Mouse (Mus musculus) intestine, embryonic 14.5 days (tissue): ENCODE results near the gene Nr2c2ap. TPM values are rescaled to one million over a fixed set of nuclear protein-coding genes. Genes with fewer than 3 reads are reported as not detected.
A peak's percentile ranks its signal among the peaks of the same experiment; 100 is the strongest.

ENCODE experiments used
- ATAC-seq: fragments of 200-750 bp; cut with Nextera tagmentation; replicated peaks from 2 replicates; pipeline ENCODE4 v1.8.0; 2017; ENCODE audit warnings: low read depth, moderate number of reproducible peaks, moderate TSS enrichment, moderate library complexity; ENCODE audit not compliant: low FRiP score, low TSS enrichment
- DNase-seq: peaks from one replicate; pipeline ENCODE4 v3.0.0-alpha.2; 2018; ENCODE audit warnings: low spot score
- H3K27ac ChIP-seq: fragments of 300-500 bp; sonication (generic); 2 replicates; pipeline ENCODE4 v1.5.1; 2014; ENCODE audit warnings: low read depth, mild to moderate bottlenecking, control low read depth
- H3K27me3 ChIP-seq: fragments of 300-500 bp; sonication (generic); replicated peaks from 2 replicates; pipeline ENCODE4 v1.6.1; 2014; ENCODE audit warnings: low read length, control low read depth; ENCODE audit not compliant: control insufficient read depth, insufficient read depth
- H3K36me3 ChIP-seq: fragments of 300-500 bp; sonication (generic); 2 replicates; pipeline ENCODE4 v1.6.1; 2014; ENCODE audit warnings: low read length, control low read depth; ENCODE audit not compliant: control insufficient read depth, insufficient read depth
- H3K4me1 ChIP-seq: fragments of 300-500 bp; sonication (generic); replicated peaks from 2 replicates; pipeline ENCODE4 v1.6.1; 2014; ENCODE audit warnings: low read length, control low read depth, mixed read lengths; ENCODE audit not compliant: control insufficient read depth, insufficient read depth
- H3K4me2 ChIP-seq: fragments of 300-500 bp; sonication (generic); 2 replicates; pipeline ENCODE4 v1.6.1; 2014; ENCODE audit warnings: low read length
- H3K4me3 ChIP-seq: fragments of 300-500 bp; sonication (generic); 2 replicates; pipeline ENCODE4 v1.5.1; 2014; ENCODE audit warnings: low read depth, low read length, control low read depth, mixed read lengths
- H3K9ac ChIP-seq: fragments of 300-500 bp; sonication (generic); 2 replicates; pipeline ENCODE4 v1.6.1; 2014; ENCODE audit warnings: mild to moderate bottlenecking, low read length
- H3K9me3 ChIP-seq: fragments of 300-500 bp; sonication (generic); 2 replicates; pipeline ENCODE4 v1.6.1; 2016; ENCODE audit warnings: low read length, control low read depth; ENCODE audit not compliant: control insufficient read depth
- WGBS: fragments of 180-500 bp; shearing (Covaris S2); extraction: QIAGEN DNeasy Blood & Tissue Kit; methylation state at CpG from one replicate; pipeline ENCODE4 v1.1.7; 2014; 5-methylcytosine and 5-hydroxymethylcytosine counted together
- polyA plus RNA-seq: library from polyadenylated mRNA; unstranded; fragments of >200 nt; fragmentation: Nextera tagmentation; extraction: Ambion mirVana; gene quantifications from 2 replicates; pipeline ENCODE4 v1.2.1, GENCODE M21; 2014

The Nr2c2ap gene
- polyA plus RNA-seq, 1 experiment from 2014 or later, result 29.5 TPM

- H3K4me3 ChIP-seq, result no peak overlapping the region
- peaks cover 10% of the 10 kb centered on the region for H3K36me3 ChIP-seq
- H3K4me1 ChIP-seq, result peaks cover 6% of the 10 kb centered on the region; the same call in 1 of the 2 replicates
- H3K27me3 ChIP-seq, result 0 out of 2 replicates have a peak, but pooled peaks cover 2% of the 10 kb centered on the region
- ATAC-seq (no peak), DNase-seq (no peak)
- 71% methylated on average over 3 of the region's 3 CpGs for WGBS
- H3K9me3 ChIP-seq, result no peaks in the 10 kb centered on the region
- no peak overlapping the region for H3K4me2 ChIP-seq
- no peak overlapping the region for H3K9ac ChIP-seq
- H3K27ac ChIP-seq, result no peak overlapping the region
These were observed 2.7 kb upstream of the Nr2c2ap start for GRCm38 (mm10) chr8:70128435-70128834.

GRCm38 (mm10) chr8:70129309-70129952 is 1.7 kb upstream of the Nr2c2ap start:
- Histone ChIP-seq H3K9me3 (no peaks in the 10 kb centered on the region), H3K4me1 (peaks cover 6% of the 10 kb centered on the region; the same call in 1 of the 2 replicates), H3K4me2 (no peak overlapping the region), H3K36me3 (peaks cover 20% of the 10 kb centered on the region), H3K4me3 (no peak overlapping the region), H3K9ac (no peak overlapping the region), H3K27ac (no peak overlapping the region), H3K27me3 (0 out of 2 replicates have a peak, but pooled peaks cover 2% of the 10 kb centered on the region)
- DNase-seq, result no peak
- no peak for ATAC-seq
- 62% methylated on average over 9 of the region's 9 CpGs for WGBS

- H3K4me1 ChIP-seq, result peaks cover 6% of the 10 kb centered on the region; the same call in 1 of the 2 replicates
- H3K9ac ChIP-seq, result no peak overlapping the region
- no peaks in the 10 kb centered on the region for H3K9me3 ChIP-seq
- ATAC-seq (no peak), DNase-seq (no peak)
- no peak overlapping the region for H3K4me3 ChIP-seq
- peaks cover 26% of the 10 kb centered on the region for H3K36me3 ChIP-seq
- H3K27me3 ChIP-seq, result 0 out of 2 replicates have a peak, but pooled peaks cover 1% of the 10 kb centered on the region
- H3K4me2 ChIP-seq, result no peak overlapping the region
- WGBS, result 80% methylated on average over 3 of the region's 3 CpGs
- H3K27ac ChIP-seq, result no peak overlapping the region
These were observed 1.1 kb upstream of the Nr2c2ap start for GRCm38 (mm10) chr8:70130066-70130465.

GRCm38 (mm10) chr8:70134086-70134485 is 3.0 kb downstream of the Nr2c2ap start:
- ATAC-seq (no peak), DNase-seq (no peak)
- no peak overlapping the region for H3K4me3 ChIP-seq
- peaks cover 13% of the 10 kb centered on the region for H3K4me1 ChIP-seq
- H3K9ac ChIP-seq, result no peak overlapping the region
- H3K27ac ChIP-seq, result no peak overlapping the region
- no peaks in the 10 kb centered on the region for H3K9me3 ChIP-seq
- H3K36me3 ChIP-seq, result peaks cover 44% of the 10 kb centered on the region
- no peak overlapping the region for H3K4me2 ChIP-seq
- no peaks in the 10 kb centered on the region for H3K27me3 ChIP-seq
- WGBS, result 93% methylated on average over 5 of the region's 5 CpGs

DNA sequence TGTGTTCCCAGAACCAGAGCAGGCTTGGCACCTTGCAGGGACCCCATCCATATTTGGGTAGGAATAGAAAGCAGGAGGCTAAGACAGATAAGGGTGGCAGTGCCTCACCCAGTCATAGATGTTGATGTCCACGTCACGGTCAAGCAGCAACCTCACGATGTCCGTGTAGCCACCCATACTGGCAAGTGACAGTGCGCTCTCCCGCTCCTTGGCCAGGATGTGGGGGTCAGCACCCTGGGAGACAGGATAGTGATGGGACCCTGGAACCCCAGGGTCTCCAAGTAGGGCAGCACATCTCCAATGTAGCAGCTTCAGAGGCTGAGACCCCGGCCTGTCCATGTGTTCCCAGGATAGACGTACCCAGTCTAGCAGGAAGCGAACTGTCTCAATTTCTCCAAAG is 3.8 kb downstream of the Nr2c2ap start:
- Histone ChIP-seq H3K27me3 (no peaks in the 10 kb centered on the region), H3K36me3 (peaks cover 44% of the 10 kb centered on the region), H3K4me2 (no peak overlapping the region), H3K27ac (no peak overlapping the region), H3K9ac (no peak overlapping the region), H3K4me3 (no peak overlapping the region), H3K4me1 (peaks cover 13% of the 10 kb centered on the region), H3K9me3 (no peaks in the 10 kb centered on the region)
- ATAC-seq, result no peak
- no peak for DNase-seq
- WGBS, result 87% methylated on average over 9 of the region's 9 CpGs

DNA sequence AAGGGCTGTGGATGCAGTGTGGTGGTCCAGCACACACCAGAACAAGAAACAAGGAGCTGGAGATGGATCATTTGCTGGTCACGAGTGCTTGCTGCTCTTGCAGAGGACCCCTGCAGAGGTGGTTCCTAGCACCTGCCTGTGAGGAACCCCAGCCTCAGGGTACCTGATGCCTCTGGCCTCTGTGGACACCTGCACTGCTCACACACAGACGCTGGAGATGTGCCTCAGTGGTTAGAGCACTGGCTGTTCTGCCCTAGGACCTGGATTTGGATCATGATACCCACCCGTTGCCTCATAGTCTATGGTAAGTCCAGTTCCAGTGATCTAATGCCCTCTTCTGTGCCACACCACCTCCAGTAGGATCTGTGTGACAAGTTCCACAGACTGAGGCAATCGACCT is 5.5 kb downstream of the Nr2c2ap start:
- no peak for DNase-seq
- Histone ChIP-seq H3K9ac (no peak overlapping the region), H3K4me3 (no peak overlapping the region), H3K4me2 (no peak overlapping the region), H3K36me3 (peaks cover 44% of the 10 kb centered on the region), H3K4me1 (peaks cover 21% of the 10 kb centered on the region), H3K9me3 (no peaks in the 10 kb centered on the region), H3K27me3 (no peaks in the 10 kb centered on the region), H3K27ac (no peak overlapping the region)
- ATAC-seq, result no peak
- WGBS, result 80% methylated on average over 4 of the region's 4 CpGs

GRCm38 (mm10) chr8:70137890-70138289 is 6.8 kb downstream of the Nr2c2ap start:
- peak overlapping the region; percentile 78 for H3K4me2 ChIP-seq
- ATAC-seq (no peak), DNase-seq (no peak)
- H3K36me3 ChIP-seq, result peaks cover 46% of the 10 kb centered on the region
- H3K27me3 ChIP-seq, result no peaks in the 10 kb centered on the region
- H3K4me1 ChIP-seq, result peaks cover 16% of the 10 kb centered on the region
- H3K9ac ChIP-seq, result peak overlapping the region; percentile 39; the same call in 1 of the 2 replicates
- no peak overlapping the region for H3K27ac ChIP-seq
- 78% methylated on average over 4 of the region's 4 CpGs for WGBS
- no peaks in the 10 kb centered on the region for H3K9me3 ChIP-seq
- H3K4me3 ChIP-seq, result peak overlapping the region; percentile 94; the same call in 1 of the 2 replicates

GRCm38 (mm10) chr8:70139026-70139857 is 8.1 kb downstream of the Nr2c2ap start, which contains the start of the genes Rfxank, Borcs8 and Mef2b:
TSS of gene Rfxank (minus strand) at chr8:70139154.
TSS of gene Borcs8 (plus strand) at chr8:70139499.
TSS of gene Mef2b (plus strand) at chr8:70139711.
- H3K9ac ChIP-seq, result peak within 1 kb of the TSS; percentile 75
- H3K4me3 ChIP-seq, result peak within 1 kb of the TSS; percentile 94
- H3K36me3 ChIP-seq, result peaks cover 40% of the 10 kb centered on the region
- no peaks in the 10 kb centered on the region for H3K9me3 ChIP-seq
- H3K27me3 ChIP-seq, result no peaks in the 10 kb centered on the region
- ATAC-seq (peak; percentile 99), DNase-seq (peak; percentile 99)
- H3K27ac ChIP-seq, result peak within 1 kb of the TSS; percentile 69
- peak within 1 kb of the TSS; percentile 78 for H3K4me2 ChIP-seq
- WGBS, result under 1% methylated on average over 46 of the region's 46 CpGs
- peaks cover 16% of the 10 kb centered on the region for H3K4me1 ChIP-seq
